Mouse (Mus musculus) heart, adult 2 months (tissue): ENCODE results near the gene Arhgap25.

Source experiments
- CTCF ChIP-seq: fragments of 200-600 bp; IDR thresholded peaks from 2 replicates; pipeline ENCODE4 v1.8.1; 2022; ENCODE audit warnings: antibody characterized with exemption, mild to moderate bottlenecking, moderate library complexity
- EP300 ChIP-seq: fragments of 200-500 bp; IDR thresholded peaks from 2 replicates; pipeline ENCODE4 v1.6.1; 2011; ENCODE audit warnings: low read depth, low read length, control low read depth; ENCODE audit not compliant: insufficient read depth
- POLR2A ChIP-seq: fragments of 200-500 bp; IDR thresholded peaks from 2 replicates; pipeline ENCODE4 v1.6.1; 2011; ENCODE audit warnings: mild to moderate bottlenecking, low read depth, low read length, control low read depth; ENCODE audit not compliant: insufficient read depth

- no peak for TF ChIP-seq CTCF
- TF ChIP-seq POLR2A: no peak
- TF ChIP-seq EP300: no peak
These were observed 29.5 kb downstream of the Arhgap25 start for GRCm38 (mm10) chr6:87503536-87503935.
